Mouse (Mus musculus): ENCODE measurements around the gene Isca1.
"Not testable (repeated sequence)": the region's sequence is repeated elsewhere in the genome, so short reads cannot be mapped to it uniquely, and the experiment has no call there.

- not testable (repeated sequence) for TF ChIP-seq CTCF, POLR2A (IDR thresholded peaks at IDR 0.05; ENCODE audit: insufficient read depth, low read depth, low read length)
Measured at GRCm38 (mm10) chr13:59722089-59722488, 47.5 kb downstream of the Isca1 start.

Measured in olfactory bulb, adult 2 months (tissue).